In the genomic region with DNA sequence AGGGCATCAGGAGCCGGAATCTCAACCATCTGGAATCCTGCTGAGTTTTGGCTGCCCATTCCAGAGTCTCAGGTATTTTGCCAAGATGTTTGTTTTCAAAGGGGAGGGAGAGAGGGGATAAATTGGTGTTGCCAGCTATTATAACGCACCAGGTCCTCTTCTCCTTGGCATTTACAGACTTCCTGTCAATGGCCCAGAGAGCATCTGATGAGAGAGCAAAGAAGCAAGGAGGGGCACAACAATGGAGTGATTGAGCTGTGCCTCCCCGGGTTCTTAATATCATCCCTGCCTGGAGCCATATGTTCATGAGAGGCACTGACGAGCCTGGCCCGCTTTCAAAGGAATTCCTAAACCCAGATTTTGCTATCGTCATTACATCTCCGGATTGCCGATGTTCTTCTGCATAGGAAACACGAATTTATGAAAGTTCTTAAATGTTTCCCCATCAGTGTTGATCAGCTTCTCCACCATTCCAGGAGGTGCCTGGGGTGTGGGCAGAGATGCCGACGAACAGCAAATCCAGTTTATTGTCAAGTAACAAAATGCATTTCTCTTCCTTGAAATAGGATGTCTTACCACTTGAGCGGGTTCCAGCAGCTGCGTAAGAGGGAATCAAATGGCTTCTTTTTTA, we compare ENCODE assay signal across 13 mouse cellular contexts. TPM values are rescaled to one million over a fixed set of nuclear protein-coding genes. Genes with fewer than 3 reads are reported as not detected.
A peak's percentile ranks its signal among the peaks of the same experiment; 100 is the strongest.
DNase-seq lines count a peak whose midpoint lies in the region; TF ChIP-seq lines count a peak whose summit lies in the region.
"Had no signal": no experiment of that assay in that cellular context is flagged by ENCODE, and none has a peak within 500 bp of the region (broad histone marks: within the 10 kb centered on the region; RNA-seq: fewer than 3 reads in every experiment).

No protein-coding gene starts in this region.

- peak; percentile 75 for DNase-seq in brain, embryonic 14.5 days (ENCODE audit: low read depth)
- DNase-seq in cerebellum, adult 18-20 months, result peak; percentile 85 to 86
- DNase-seq in frontal cortex, postnatal 14 days (ENCODE audit: low spot score in 2 of 2), result peak; percentile 21 to 23
- peak; percentile 28 to 42 for DNase-seq in left cerebral cortex, postnatal 10 days (ENCODE audit: extremely low spot score in 1 of 2, low spot score in 2 of 2)
- no peak for DNase-seq in urinary bladder, postnatal 10 days (ENCODE audit: low spot score)
- no peak for DNase-seq in adrenal gland, postnatal 10 days
- no peak for DNase-seq in thymus, postnatal 0 days (ENCODE audit: low spot score)

- no peak for TF ChIP-seq CTCF in brain, embryonic 14.5 days (IDR thresholded peaks at IDR 0.05; ENCODE audit: borderline replicate concordance, extremely low read depth, insufficient read depth, insufficient read length)

- TF ChIP-seq POLR2A in brain, embryonic 14.5 days (IDR thresholded peaks at IDR 0.05; ENCODE audit: borderline replicate concordance, extremely low read depth, insufficient read depth, insufficient read length, poor library complexity, severe bottlenecking), result no peak

- intact Hi-C loops in left cerebral cortex, postnatal 10 days (cut with DNase I), result no loop called here

RNA-seq across cellular contexts. Expression of gene Egr4, which starts 31.0 kb away (rescaled TPM):
- 0.05 and 0.10 TPM in 2 replicates for polyA plus RNA-seq in brain, embryonic 14.5 days (2012; rRNA removed)
- total RNA-seq in left cerebral cortex, postnatal 10 days (2021), result 10 to 100 TPM; 31.2 to 33.6 TPM
- total RNA-seq in adrenal gland, postnatal 10 days (2021), result under 1 TPM in 1 of 2 experiments, not detected in 1; 0.21 TPM
- polyA plus RNA-seq in thymus, postnatal 0 days (2015; fragmentation: Nextera tagmentation; extraction: Ambion mirVana), result 0.05 TPM in 1 of 2 replicates, not detected in the other
- total RNA-seq: adrenal gland, adult 2 months had no signal
- polyA plus RNA-seq: adrenal gland, adult 2 months; embryonic facial prominence, embryonic 12.5 days; heart, embryonic 15.5 days; kidney, postnatal 0 days; lung, embryonic 15.5 days; midbrain, embryonic 15.5 days had no signal

RNA-seq across cellular contexts. Expression of gene Fbxo41, which starts 41.6 kb away (rescaled TPM):
- polyA plus RNA-seq in brain, embryonic 14.5 days (2012; rRNA removed), result 17.7 and 24.5 TPM in 2 replicates
- 100 to 1,000 TPM; 113 to 114 TPM for total RNA-seq in left cerebral cortex, postnatal 10 days (2021)
- total RNA-seq in adrenal gland, postnatal 10 days (2021), result 1 to 10 TPM in 1 of 2 experiments, under 1 TPM in 1; 0.60 to 1.4 TPM
- 0.04 TPM in 1 of 2 replicates, not detected in the other for polyA plus RNA-seq in thymus, postnatal 0 days (2015; fragmentation: Nextera tagmentation; extraction: Ambion mirVana)

RNA-seq across cellular contexts. Expression of gene Alms1, which starts 43.0 kb away (rescaled TPM):
- polyA plus RNA-seq in brain, embryonic 14.5 days (2012; rRNA removed), result 5.3 and 7.1 TPM in 2 replicates
- total RNA-seq in left cerebral cortex, postnatal 10 days (2021), result 1 to 10 TPM; 7.9 to 8.9 TPM
- 1 to 10 TPM; 4.4 to 9.4 TPM for total RNA-seq in adrenal gland, postnatal 10 days (2021)
- 2.6 and 2.9 TPM in 2 replicates for polyA plus RNA-seq in thymus, postnatal 0 days (2015; fragmentation: Nextera tagmentation; extraction: Ambion mirVana)

Comparison
In these comparisons a context has a peak if more than half of its experiments do, and no peak if none do; other contexts are left out.
1. DNase-seq: peak in brain, embryonic 14.5 days (single experiment), cerebellum, adult 18-20 months (2 of 2), frontal cortex, postnatal 14 days (2 of 2) and left cerebral cortex, postnatal 10 days (2 of 2); none in urinary bladder, postnatal 10 days (single experiment), adrenal gland, postnatal 10 days (single experiment) and thymus, postnatal 0 days (single experiment).
2. RNA of gene Egr4, which starts 31.0 kb away (total RNA-seq): 31.2 to 33.6 TPM in left cerebral cortex, postnatal 10 days; 0.21 TPM in adrenal gland, postnatal 10 days; every median in the first group is over 10 times any median in the second.
3. RNA of gene Fbxo41, which starts 41.6 kb away (total RNA-seq): 113 to 114 TPM in left cerebral cortex, postnatal 10 days; 0.60 to 1.4 TPM in adrenal gland, postnatal 10 days; every median in the first group is over 10 times any median in the second.